Mouse (Mus musculus): ENCODE measurements around the gene Palm. TPM values are rescaled to one million over a fixed set of nuclear protein-coding genes. Genes with fewer than 3 reads are reported as not detected.

The Palm gene
- polyA plus RNA-seq, 1 experiment from 2014 or later = 66.6 TPM

GRCm38 (mm10) chr10:79818225-79818624 lies 24.9 kb downstream of the Palm start:
- peaks cover 7% of the 10 kb centered on the region; the same call in 1 of the 2 replicates for H3K4me1 ChIP-seq (ENCODE audit: control insufficient read depth, insufficient read depth, low read length)
- H3K9me3 ChIP-seq (replicated peaks; ENCODE audit: control insufficient read depth, low read length) = no peaks in the 10 kb centered on the region
- H3K4me2 ChIP-seq = no peak overlapping the region
- H3K36me3 ChIP-seq (ENCODE audit: control insufficient read depth, insufficient read depth, low read length) = 0 out of 2 replicates have a peak, but pooled peaks cover 6% of the 10 kb centered on the region
- no peak for ATAC-seq (replicated peaks; ENCODE audit: insufficient number of reproducible peaks, low FRiP score, low TSS enrichment)
- 59% methylated on average over 4 of the region's 4 CpGs for WGBS (ENCODE audit: insufficient replicate concordance)
- H3K9ac ChIP-seq (ENCODE audit: low read depth, low read length) = 0 out of 2 replicates have a peak overlapping the region, but pooled peaks have one; percentile 12
- H3K4me3 ChIP-seq (ENCODE audit: low read depth, low read length) = no peak overlapping the region
- no peaks in the 10 kb centered on the region; the same call in 1 of the 2 replicates for H3K27me3 ChIP-seq (ENCODE audit: control insufficient read depth, insufficient read depth, low read length)
- no peak overlapping the region for H3K27ac ChIP-seq (ENCODE audit: low read depth, low read length)

GRCm38 (mm10) chr10:79819606-79820005 lies 26.2 kb downstream of the Palm start:
- peaks cover 14% of the 10 kb centered on the region for H3K4me1 ChIP-seq (ENCODE audit: control insufficient read depth, insufficient read depth, low read length)
- H3K4me3 ChIP-seq (ENCODE audit: low read depth, low read length) = no peak overlapping the region
- 0 out of 2 replicates have a peak, but pooled peaks cover 6% of the 10 kb centered on the region for H3K36me3 ChIP-seq (ENCODE audit: control insufficient read depth, insufficient read depth, low read length)
- ATAC-seq (replicated peaks; ENCODE audit: insufficient number of reproducible peaks, low FRiP score, low TSS enrichment) = no peak
- no peak overlapping the region for H3K9ac ChIP-seq (ENCODE audit: low read depth, low read length)
- no peak overlapping the region for H3K27ac ChIP-seq (ENCODE audit: low read depth, low read length)
- H3K9me3 ChIP-seq (replicated peaks; ENCODE audit: control insufficient read depth, low read length) = no peaks in the 10 kb centered on the region
- no peaks in the 10 kb centered on the region; the same call in 1 of the 2 replicates for H3K27me3 ChIP-seq (ENCODE audit: control insufficient read depth, insufficient read depth, low read length)
- 89% methylated on average over 17 of the region's 17 CpGs for WGBS (ENCODE audit: insufficient replicate concordance)
- H3K4me2 ChIP-seq = no peak overlapping the region

- Histone ChIP-seq H3K4me2 (no peak overlapping the region), H3K4me1 (ENCODE audit: control insufficient read depth, insufficient read depth, low read length) (peaks cover 17% of the 10 kb centered on the region), H3K27me3 (ENCODE audit: control insufficient read depth, insufficient read depth, low read length) (no peaks in the 10 kb centered on the region; the same call in 1 of the 2 replicates), H3K9me3 (replicated peaks; ENCODE audit: control insufficient read depth, low read length) (no peaks in the 10 kb centered on the region), H3K4me3 (ENCODE audit: low read depth, low read length) (no peak overlapping the region), H3K9ac (ENCODE audit: low read depth, low read length) (no peak overlapping the region), H3K36me3 (ENCODE audit: control insufficient read depth, insufficient read depth, low read length) (0 out of 2 replicates have a peak, but pooled peaks cover 4% of the 10 kb centered on the region), H3K27ac (ENCODE audit: low read depth, low read length) (no peak overlapping the region)
- 77% methylated on average over 8 of the region's 8 CpGs for WGBS (ENCODE audit: insufficient replicate concordance)
- no peak for ATAC-seq (replicated peaks; ENCODE audit: insufficient number of reproducible peaks, low FRiP score, low TSS enrichment)
Measured at GRCm38 (mm10) chr10:79820277-79820676, 26.9 kb downstream of the Palm start.

- H3K27me3 ChIP-seq (ENCODE audit: control insufficient read depth, insufficient read depth, low read length) = no peaks in the 10 kb centered on the region; the same call in 1 of the 2 replicates
- ATAC-seq (replicated peaks; ENCODE audit: insufficient number of reproducible peaks, low FRiP score, low TSS enrichment) = no peak
- H3K4me2 ChIP-seq = no peak within 1 kb of the TSS
- H3K4me1 ChIP-seq (ENCODE audit: control insufficient read depth, insufficient read depth, low read length) = peaks cover 17% of the 10 kb centered on the region
- 65% methylated on average over 11 of the region's 11 CpGs for WGBS (ENCODE audit: insufficient replicate concordance)
- H3K9ac ChIP-seq (ENCODE audit: low read depth, low read length) = no peak within 1 kb of the TSS
- no peak within 1 kb of the TSS for H3K4me3 ChIP-seq (ENCODE audit: low read depth, low read length)
- no peak within 1 kb of the TSS for H3K27ac ChIP-seq (ENCODE audit: low read depth, low read length)
- H3K36me3 ChIP-seq (ENCODE audit: control insufficient read depth, insufficient read depth, low read length) = 0 out of 2 replicates have a peak, but pooled peaks cover 2% of the 10 kb centered on the region
- no peaks in the 10 kb centered on the region for H3K9me3 ChIP-seq (replicated peaks; ENCODE audit: control insufficient read depth, low read length)
Measured at GRCm38 (mm10) chr10:79820782-79821181, 27.4 kb downstream of the Palm start, which contains the start of gene Misp. Gene Misp, plus strand, starts transcription at chr10:79820989.

- Histone ChIP-seq H3K27me3 (ENCODE audit: control insufficient read depth, insufficient read depth, low read length) (peaks cover 2% of the 10 kb centered on the region; the same call in 1 of the 2 replicates), H3K36me3 (ENCODE audit: control insufficient read depth, insufficient read depth, low read length) (0 out of 2 replicates have a peak, but pooled peaks cover under 1% of the 10 kb centered on the region), H3K9ac (ENCODE audit: low read depth, low read length) (0 out of 2 replicates have a peak overlapping the region, but pooled peaks have one; percentile 43), H3K27ac (ENCODE audit: low read depth, low read length) (no peak overlapping the region), H3K9me3 (replicated peaks; ENCODE audit: control insufficient read depth, low read length) (no peaks in the 10 kb centered on the region), H3K4me2 (no peak overlapping the region), H3K4me1 (ENCODE audit: control insufficient read depth, insufficient read depth, low read length) (peaks cover 17% of the 10 kb centered on the region), H3K4me3 (ENCODE audit: low read depth, low read length) (no peak overlapping the region)
- ATAC-seq (replicated peaks; ENCODE audit: insufficient number of reproducible peaks, low FRiP score, low TSS enrichment) = no peak
- WGBS (ENCODE audit: insufficient replicate concordance) = 83% methylated on average over 12 of the region's 12 CpGs
Measured at GRCm38 (mm10) chr10:79821731-79822130, 28.4 kb downstream of the Palm start.

- no peak for ATAC-seq (replicated peaks; ENCODE audit: insufficient number of reproducible peaks, low FRiP score, low TSS enrichment)
Measured at GRCm38 (mm10) chr10:79822372-79822771, 29.0 kb downstream of the Palm start.

GRCm38 (mm10) chr10:79823011-79823410 lies 29.6 kb downstream of the Palm start:
- 62% methylated on average over 6 of the region's 6 CpGs for WGBS (ENCODE audit: insufficient replicate concordance)
- H3K9me3 ChIP-seq (replicated peaks; ENCODE audit: control insufficient read depth, low read length) = no peaks in the 10 kb centered on the region
- no peak for ATAC-seq (replicated peaks; ENCODE audit: insufficient number of reproducible peaks, low FRiP score, low TSS enrichment)
- H3K36me3 ChIP-seq (ENCODE audit: control insufficient read depth, insufficient read depth, low read length) = no peaks in the 10 kb centered on the region
- peaks cover 17% of the 10 kb centered on the region for H3K4me1 ChIP-seq (ENCODE audit: control insufficient read depth, insufficient read depth, low read length)
- 0 out of 2 replicates have a peak overlapping the region, but pooled peaks have one; percentile 43 for H3K9ac ChIP-seq (ENCODE audit: low read depth, low read length)
- H3K27me3 ChIP-seq (ENCODE audit: control insufficient read depth, insufficient read depth, low read length) = peaks cover 3% of the 10 kb centered on the region; the same call in 1 of the 2 replicates
- H3K4me2 ChIP-seq = no peak overlapping the region
- no peak overlapping the region for H3K27ac ChIP-seq (ENCODE audit: low read depth, low read length)
- H3K4me3 ChIP-seq (ENCODE audit: low read depth, low read length) = no peak overlapping the region

More at GRCm38 (mm10) chr10:79822372-79822771, 29.0 kb downstream of the Palm start:
- Histone ChIP-seq H3K27me3 (ENCODE audit: control insufficient read depth, insufficient read depth, low read length) (peaks cover 3% of the 10 kb centered on the region; the same call in 1 of the 2 replicates), H3K4me2 (no peak overlapping the region; the same call in 1 of the 2 replicates), H3K4me1 (ENCODE audit: control insufficient read depth, insufficient read depth, low read length) (peaks cover 17% of the 10 kb centered on the region), H3K36me3 (ENCODE audit: control insufficient read depth, insufficient read depth, low read length) (no peaks in the 10 kb centered on the region), H3K27ac (ENCODE audit: low read depth, low read length) (no peak overlapping the region), H3K4me3 (ENCODE audit: low read depth, low read length) (no peak overlapping the region), H3K9ac (ENCODE audit: low read depth, low read length) (peak overlapping the region; percentile 43; the same call in 1 of the 2 replicates), H3K9me3 (replicated peaks; ENCODE audit: control insufficient read depth, low read length) (no peaks in the 10 kb centered on the region)
- 42% methylated on average over 15 of the region's 17 CpGs for WGBS (ENCODE audit: insufficient replicate concordance)

- no peak for ATAC-seq (replicated peaks; ENCODE audit: insufficient number of reproducible peaks, low FRiP score, low TSS enrichment)
- H3K4me2 ChIP-seq = no peak overlapping the region
- H3K27ac ChIP-seq (ENCODE audit: low read depth, low read length) = peak overlapping the region; percentile 13
- peaks cover 3% of the 10 kb centered on the region; the same call in 1 of the 2 replicates for H3K27me3 ChIP-seq (ENCODE audit: control insufficient read depth, insufficient read depth, low read length)
- H3K9ac ChIP-seq (ENCODE audit: low read depth, low read length) = no peak overlapping the region
- WGBS (ENCODE audit: insufficient replicate concordance) = 47% methylated on average over 6 of the region's 6 CpGs
- H3K4me3 ChIP-seq (ENCODE audit: low read depth, low read length) = no peak overlapping the region
- H3K36me3 ChIP-seq (ENCODE audit: control insufficient read depth, insufficient read depth, low read length) = no peaks in the 10 kb centered on the region
- peaks cover 17% of the 10 kb centered on the region for H3K4me1 ChIP-seq (ENCODE audit: control insufficient read depth, insufficient read depth, low read length)
- H3K9me3 ChIP-seq (replicated peaks; ENCODE audit: control insufficient read depth, low read length) = no peaks in the 10 kb centered on the region
Measured at GRCm38 (mm10) chr10:79824413-79824812, 31.0 kb downstream of the Palm start.

- Histone ChIP-seq H3K4me3 (ENCODE audit: low read depth, low read length) (no peak overlapping the region), H3K9me3 (replicated peaks; ENCODE audit: control insufficient read depth, low read length) (no peaks in the 10 kb centered on the region), H3K9ac (ENCODE audit: low read depth, low read length) (no peak overlapping the region), H3K4me2 (no peak overlapping the region), H3K4me1 (ENCODE audit: control insufficient read depth, insufficient read depth, low read length) (no peaks in the 10 kb centered on the region), H3K36me3 (ENCODE audit: control insufficient read depth, insufficient read depth, low read length) (no peaks in the 10 kb centered on the region), H3K27ac (ENCODE audit: low read depth, low read length) (no peak overlapping the region), H3K27me3 (ENCODE audit: control insufficient read depth, insufficient read depth, low read length) (peaks cover 2% of the 10 kb centered on the region; the same call in 1 of the 2 replicates)
- no peak for ATAC-seq (replicated peaks; ENCODE audit: insufficient number of reproducible peaks, low FRiP score, low TSS enrichment)
- 77% methylated on average over 3 of the region's 3 CpGs for WGBS (ENCODE audit: insufficient replicate concordance)
Measured at GRCm38 (mm10) chr10:79831583-79831982, 38.2 kb downstream of the Palm start.

Data from heart, embryonic 11.5 days (tissue).